ENCODE assay signal across 8 mouse cellular contexts in the genomic region with DNA sequence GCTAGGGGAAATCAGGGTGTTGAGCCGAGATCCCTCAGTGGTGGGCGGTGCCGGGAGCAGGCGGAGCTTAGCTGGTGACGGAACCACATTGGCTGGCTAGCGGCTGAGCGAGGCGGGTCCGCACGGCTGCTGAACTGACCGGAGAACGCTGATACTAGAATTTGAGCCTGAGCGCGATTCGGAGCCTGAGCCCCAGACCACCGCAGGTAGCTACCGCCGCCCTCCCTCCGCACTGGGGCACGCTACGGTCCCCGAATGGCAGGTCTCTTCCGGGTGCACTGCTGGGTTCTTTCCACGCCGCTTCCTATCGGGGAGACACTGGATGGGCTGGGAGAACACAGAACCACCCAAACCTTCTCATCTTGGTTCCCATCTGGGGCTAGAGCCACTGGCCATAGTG. TPM values are rescaled to one million over a fixed set of nuclear protein-coding genes. Genes with fewer than 3 reads are reported as not detected.
DNase-seq lines count a peak whose midpoint lies in the region; ATAC-seq lines count a peak whose summit lies in the region.

Gene Aldh1b1, plus strand, starts transcription at position 59 of the 400 bp plus-strand sequence.

- peak; percentile 75 for ATAC-seq in intestine, embryonic 15.5 days

- under 1% methylated on average over 26 of the region's 26 CpGs for WGBS in intestine, embryonic 15.5 days

- peak within 1 kb of the TSS; percentile 73 for H3K9ac ChIP-seq in intestine, embryonic 15.5 days

- peak; percentile 88 for DNase-seq in ZHBTc4 (ENCODE audit: low read depth, low spot score)
- DNase-seq in embryo, embryonic 10 days (ENCODE audit: low spot score), result peak; percentile 94
- peak; percentile 41 to 66 for DNase-seq in gastrocnemius, postnatal 4 days (ENCODE audit: low spot score in 2 of 2)
- peak; percentile 33 to 77 for DNase-seq in left cerebral cortex, postnatal 14 days (ENCODE audit: low spot score in 2 of 2)
- DNase-seq in right cerebral cortex, postnatal 10 days (ENCODE audit: low spot score in 2 of 2), result peak; percentile 86
- DNase-seq in urinary bladder, adult 2 months (ENCODE audit: low spot score), result peak; percentile 46

- peaks cover 17% of the 10 kb centered on the region for H3K36me3 ChIP-seq in intestine, embryonic 15.5 days
- peaks cover 2% of the 10 kb centered on the region for H3K36me3 ChIP-seq in megakaryocyte, embryonic 14.5 days (replicated peaks; ENCODE audit: low read length)

- no peaks in the 10 kb centered on the region for H3K9me3 ChIP-seq in intestine, embryonic 15.5 days
- H3K9me3 ChIP-seq in megakaryocyte, embryonic 14.5 days, result no peaks in the 10 kb centered on the region

- H3K27me3 ChIP-seq in intestine, embryonic 15.5 days (replicated peaks), result no peaks in the 10 kb centered on the region
- H3K27me3 ChIP-seq in megakaryocyte, embryonic 14.5 days (replicated peaks), result peaks cover 29% of the 10 kb centered on the region

- H3K4me3 ChIP-seq in intestine, embryonic 15.5 days (replicated peaks), result peak within 1 kb of the TSS; percentile 60
- peak within 1 kb of the TSS; percentile 93 for H3K4me3 ChIP-seq in megakaryocyte, embryonic 14.5 days (replicated peaks)

- H3K27ac ChIP-seq in intestine, embryonic 15.5 days, result peak within 1 kb of the TSS; percentile 86

- intact Hi-C loops in left cerebral cortex, postnatal 14 days (cut with DNase I), result no loop called here

- peak within 1 kb of the TSS; percentile 74 for H3K4me2 ChIP-seq in intestine, embryonic 15.5 days (replicated peaks)

- H3K4me1 ChIP-seq in intestine, embryonic 15.5 days (replicated peaks), result peaks cover 13% of the 10 kb centered on the region
- H3K4me1 ChIP-seq in megakaryocyte, embryonic 14.5 days, result peaks cover 18% of the 10 kb centered on the region

RNA-seq across cellular contexts. Expression of gene Aldh1b1, which starts in this region (rescaled TPM):
- 1 to 10 TPM; 1.6 to 2.4 TPM for total RNA-seq in gastrocnemius, postnatal 4 days (2021)
- polyA plus RNA-seq in intestine, embryonic 15.5 days (2015; fragmentation: Nextera tagmentation; extraction: Ambion mirVana), result 428 and 484 TPM in 2 replicates
- total RNA-seq in left cerebral cortex, postnatal 14 days (2021), result 10 to 100 TPM in 1 of 2 experiments, 1 to 10 TPM in 1; 9.6 to 10.5 TPM
- 2.6 TPM in 1 of 2 replicates, not detected in the other for polyA plus RNA-seq in megakaryocyte, embryonic 14.5 days (2012; ENCODE audit: insufficient read depth, low replicate concordance)
- polyA plus RNA-seq in urinary bladder, adult 2 months (2012; rRNA removed), result 22.8 and 28.5 TPM in 2 replicates

Comparison
In these comparisons a context has a peak if more than half of its experiments do, and no peak if none do; other contexts are left out.
1. Peak in every context shown above with its lines: DNase-seq, ATAC-seq, H3K4me3 ChIP-seq and H3K27ac ChIP-seq.
2. RNA of gene Aldh1b1 (polyA plus RNA-seq): 428 to 484 TPM in intestine, embryonic 15.5 days; 22.8 to 28.5 TPM in urinary bladder, adult 2 months and 2.6 TPM in megakaryocyte, embryonic 14.5 days; every median in the first group is over 10 times any median in the second.